Mouse (Mus musculus): ENCODE data around the gene Ctps2.

DNA sequence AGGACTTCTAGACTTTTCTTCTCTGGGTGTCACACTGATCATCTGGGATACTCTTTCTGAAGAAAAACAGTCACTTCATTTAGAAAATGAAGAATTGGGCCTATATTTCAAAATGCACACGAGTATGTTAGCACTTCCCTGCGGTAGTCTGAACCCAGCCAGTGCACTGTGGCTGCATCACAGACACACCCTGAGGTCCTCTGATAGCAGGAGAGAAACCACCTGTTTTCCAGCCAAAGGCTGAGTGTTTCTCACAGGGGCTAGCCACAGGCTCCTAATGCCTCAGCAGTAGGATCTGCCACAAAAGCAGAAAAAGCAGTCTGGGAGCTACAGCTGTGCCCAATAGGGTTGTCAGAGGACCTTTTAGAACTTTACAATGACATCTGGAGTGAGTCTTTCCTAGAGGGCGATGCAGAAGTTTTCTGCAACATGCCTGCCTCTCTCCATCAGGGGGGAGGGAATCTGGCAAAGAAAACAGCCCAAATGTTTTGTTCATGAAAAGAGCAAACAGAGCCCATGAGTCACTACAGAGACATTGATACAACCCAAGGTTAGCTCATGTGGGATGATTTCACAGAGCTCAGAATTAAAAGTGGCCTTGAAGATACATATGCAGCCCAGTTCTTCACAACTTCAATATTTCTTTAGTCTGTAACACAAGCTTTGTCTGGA lies 32.6 kb upstream of the Ctps2 start:
- TF ChIP-seq POLR2A (IDR thresholded peaks at IDR 0.05; ENCODE audit: borderline replicate concordance, control insufficient read depth, low read depth, low read length) (no peak), CTCF (IDR thresholded peaks at IDR 0.05; ENCODE audit: control insufficient read depth, insufficient read depth, low read length) (no peak)
